Mouse (Mus musculus) midbrain, embryonic 14.5 days (tissue): ENCODE results near the gene Ephb1. TPM values are rescaled to one million over a fixed set of nuclear protein-coding genes. Genes with fewer than 3 reads are reported as not detected.
A peak's percentile ranks its signal among the peaks of the same experiment; 100 is the strongest.

ENCODE experiments used
- ATAC-seq: fragments of 200-750 bp; cut with Nextera tagmentation; 2 replicates; pipeline ENCODE4 v1.8.0; 2017; ENCODE audit warnings: moderate number of reproducible peaks, moderate library complexity; ENCODE audit not compliant: low FRiP score, low TSS enrichment
- DNase-seq: peaks from one replicate; pipeline ENCODE4 v3.0.0-alpha.2; 2015
- H3K27ac ChIP-seq: fragments of 300-500 bp; sonication (generic); replicated peaks from 2 replicates; pipeline ENCODE4 v1.5.1; 2014; ENCODE audit warnings: mild to moderate bottlenecking, low read depth, low read length, moderate library complexity
- H3K27me3 ChIP-seq: fragments of 300-500 bp; sonication (generic); 2 replicates; pipeline ENCODE4 v1.6.1; 2014; ENCODE audit warnings: low read length, control low read depth, mixed read lengths; ENCODE audit not compliant: control insufficient read depth, insufficient read depth
- H3K36me3 ChIP-seq: fragments of 300-500 bp; sonication (generic); 2 replicates; pipeline ENCODE4 v1.6.1; 2014; ENCODE audit warnings: low read length, control low read depth; ENCODE audit not compliant: control insufficient read depth, insufficient read depth
- H3K4me1 ChIP-seq: fragments of 300-500 bp; sonication (generic); 2 replicates; pipeline ENCODE4 v1.6.1; 2014; ENCODE audit warnings: mild to moderate bottlenecking, antibody characterized with exemption, low read length, control low read depth; ENCODE audit not compliant: control insufficient read depth, insufficient read depth
- H3K4me2 ChIP-seq: fragments of 300-500 bp; sonication (generic); 2 replicates; pipeline ENCODE4 v1.6.1; 2014; ENCODE audit warnings: mild to moderate bottlenecking, low read length, moderate library complexity
- H3K4me3 ChIP-seq: fragments of 300-500 bp; sonication (generic); replicated peaks from 2 replicates; pipeline ENCODE4 v1.5.1; 2014; ENCODE audit warnings: low read depth, low read length
- H3K9ac ChIP-seq: fragments of 300-500 bp; sonication (generic); replicated peaks from 2 replicates; pipeline ENCODE4 v1.6.1; 2014; ENCODE audit warnings: mild to moderate bottlenecking, low read length, moderate library complexity
- H3K9me3 ChIP-seq: fragments of 300-500 bp; sonication (generic); 2 replicates; pipeline ENCODE4 v1.6.1; 2016; ENCODE audit warnings: low read length, control low read depth, mixed read lengths; ENCODE audit not compliant: control insufficient read depth
- WGBS: fragments of 180-500 bp; shearing (Covaris S2); extraction: QIAGEN DNeasy Blood & Tissue Kit; methylation state at CpG from one replicate; pipeline ENCODE4 v1.1.7; 2014; 5-methylcytosine and 5-hydroxymethylcytosine counted together
- polyA plus RNA-seq: library from polyadenylated mRNA; unstranded; fragments of >200 nt; fragmentation: Nextera tagmentation; extraction: Ambion mirVana; gene quantifications from 2 replicates; pipeline ENCODE4 v1.2.1, GENCODE M21; 2014

Gene Ephb1
- polyA plus RNA-seq, 1 experiment from 2014 or later, result 93.9 TPM

GRCm38 (mm10) chr9:102330266-102331060 is 24.0 kb downstream of the Ephb1 start:
- Histone ChIP-seq H3K4me3 (no peak overlapping the region), H3K27ac (no peak overlapping the region; the same call in 1 of the 2 replicates), H3K9me3 (no peaks in the 10 kb centered on the region), H3K4me2 (no peak overlapping the region), H3K9ac (no peak overlapping the region), H3K36me3 (peaks cover 5% of the 10 kb centered on the region; the same call in 1 of the 2 replicates), H3K27me3 (no peaks in the 10 kb centered on the region), H3K4me1 (0 out of 2 replicates have a peak, but pooled peaks cover 10% of the 10 kb centered on the region)
- ATAC-seq, result no peak
- WGBS, result 94% methylated on average over 16 of the region's 16 CpGs
- DNase-seq, result no peak

- Histone ChIP-seq H3K27me3 (no peaks in the 10 kb centered on the region), H3K36me3 (peaks cover 5% of the 10 kb centered on the region; the same call in 1 of the 2 replicates), H3K9ac (no peak overlapping the region), H3K9me3 (no peaks in the 10 kb centered on the region), H3K27ac (no peak overlapping the region), H3K4me3 (no peak overlapping the region), H3K4me2 (no peak overlapping the region), H3K4me1 (no peaks in the 10 kb centered on the region)
- DNase-seq (no peak), ATAC-seq (no peak)
- WGBS, result 92% methylated on average over 4 of the region's 4 CpGs
Observed at GRCm38 (mm10) chr9:102327625-102328150, 26.8 kb downstream of the Ephb1 start.

GRCm38 (mm10) chr9:102315436-102315835 is 39.1 kb downstream of the Ephb1 start:
- H3K4me1 ChIP-seq, result 0 out of 2 replicates have a peak, but pooled peaks cover 3% of the 10 kb centered on the region
- no peaks in the 10 kb centered on the region for H3K36me3 ChIP-seq
- H3K4me2 ChIP-seq, result no peak overlapping the region
- no peak for DNase-seq
- no peak overlapping the region for H3K27ac ChIP-seq
- WGBS, result 89% methylated on average over 6 of the region's 6 CpGs
- no peak overlapping the region for H3K4me3 ChIP-seq
- H3K27me3 ChIP-seq, result no peaks in the 10 kb centered on the region
- H3K9ac ChIP-seq, result no peak overlapping the region
- H3K9me3 ChIP-seq, result 0 out of 2 replicates have a peak, but pooled peaks cover 6% of the 10 kb centered on the region
- no peak for ATAC-seq

GRCm38 (mm10) chr9:102314795-102315194 is 39.7 kb downstream of the Ephb1 start:
- no peaks in the 10 kb centered on the region for H3K36me3 ChIP-seq
- no peak overlapping the region for H3K4me3 ChIP-seq
- no peak overlapping the region for H3K9ac ChIP-seq
- DNase-seq (no peak), ATAC-seq (no peak)
- H3K9me3 ChIP-seq, result 0 out of 2 replicates have a peak, but pooled peaks cover 6% of the 10 kb centered on the region
- H3K27me3 ChIP-seq, result no peaks in the 10 kb centered on the region
- H3K4me1 ChIP-seq, result 0 out of 2 replicates have a peak, but pooled peaks cover 3% of the 10 kb centered on the region
- 90% methylated on average over 1 of the region's 1 CpGs for WGBS
- H3K4me2 ChIP-seq, result no peak overlapping the region
- no peak overlapping the region for H3K27ac ChIP-seq

GRCm38 (mm10) chr9:102310431-102310830 is 44.1 kb downstream of the Ephb1 start:
- DNase-seq (no peak), ATAC-seq (no peak)
- Histone ChIP-seq H3K27me3 (no peaks in the 10 kb centered on the region), H3K36me3 (no peaks in the 10 kb centered on the region), H3K4me1 (peaks cover 11% of the 10 kb centered on the region; the same call in 1 of the 2 replicates), H3K4me2 (no peak overlapping the region), H3K9me3 (0 out of 2 replicates have a peak, but pooled peaks cover 6% of the 10 kb centered on the region), H3K4me3 (no peak overlapping the region), H3K9ac (no peak overlapping the region), H3K27ac (no peak overlapping the region)
- WGBS, result 64% methylated on average over 3 of the region's 3 CpGs

- no peak for ATAC-seq
- no peaks in the 10 kb centered on the region for H3K36me3 ChIP-seq
- WGBS, result 90% methylated on average over 7 of the region's 7 CpGs
- no peaks in the 10 kb centered on the region for H3K27me3 ChIP-seq
- H3K9me3 ChIP-seq, result 0 out of 2 replicates have a peak, but pooled peaks cover 6% of the 10 kb centered on the region
- no peak overlapping the region for H3K27ac ChIP-seq
- no peak overlapping the region for H3K4me3 ChIP-seq
- H3K4me2 ChIP-seq, result no peak overlapping the region
- no peak overlapping the region for H3K9ac ChIP-seq
- H3K4me1 ChIP-seq, result peaks cover 14% of the 10 kb centered on the region; the same call in 1 of the 2 replicates
- no peak for DNase-seq
Observed at GRCm38 (mm10) chr9:102309278-102309677, 45.2 kb downstream of the Ephb1 start.

GRCm38 (mm10) chr9:102307656-102308055 is 46.8 kb downstream of the Ephb1 start:
- no peak overlapping the region for H3K9ac ChIP-seq
- ATAC-seq (no peak), DNase-seq (peak; percentile 42)
- H3K4me3 ChIP-seq, result no peak overlapping the region
- no peaks in the 10 kb centered on the region for H3K36me3 ChIP-seq
- no peaks in the 10 kb centered on the region for H3K27me3 ChIP-seq
- H3K9me3 ChIP-seq, result 0 out of 2 replicates have a peak, but pooled peaks cover 6% of the 10 kb centered on the region
- peaks cover 20% of the 10 kb centered on the region for H3K4me1 ChIP-seq
- 34% methylated on average over 4 of the region's 4 CpGs for WGBS
- H3K27ac ChIP-seq, result 0 out of 2 replicates have a peak overlapping the region, but pooled peaks have one; percentile 28
- H3K4me2 ChIP-seq, result no peak overlapping the region

- WGBS, result 86% methylated on average over 1 of the region's 1 CpGs
- Histone ChIP-seq H3K4me3 (no peak overlapping the region), H3K4me2 (no peak overlapping the region), H3K27ac (no peak overlapping the region), H3K36me3 (no peaks in the 10 kb centered on the region), H3K9ac (no peak overlapping the region), H3K27me3 (no peaks in the 10 kb centered on the region), H3K9me3 (0 out of 2 replicates have a peak, but pooled peaks cover 6% of the 10 kb centered on the region), H3K4me1 (peaks cover 20% of the 10 kb centered on the region)
- DNase-seq, result peak; percentile 31
- no peak for ATAC-seq
Observed at GRCm38 (mm10) chr9:102306645-102307415, 47.7 kb downstream of the Ephb1 start.
